Mouse (Mus musculus) v-Abl transformed pro-B cells (cell line): ENCODE data around the gene Grk5.
"Not testable (repeated sequence)": the region's sequence is repeated elsewhere in the genome, so short reads cannot be mapped to it uniquely, and the experiment has no call there.

Experiments used
- in situ Hi-C, 2 experiments: fragments of 400-800 bp; cut with MboI; formaldehyde crosslinking; loops; one replicate each; pipeline ENCODE4 v1.15.1; 2025; ENCODE audit not compliant: unreplicated experiment in 2 of 2

Grk5 gene

GRCm38 (mm10) chr19:60889714-60890315 lies at the start of gene Grk5:
Gene Grk5, plus strand, starts transcription at chr19:60889749.
- in situ Hi-C loops = loop anchor here (5.0 to 10.0 kb wide), 3 partner anchors 48 to 197 kb away; no protein-coding TSS in a partner anchor

- in situ Hi-C loops = loop anchor here in 1 of 2 experiments (5.0 kb wide), 1 partner anchor 44 kb away; the partner anchor contains the start of gene Grk5
Measured at GRCm38 (mm10) chr19:60843324-60843723, 46.2 kb upstream of the Grk5 start.

- in situ Hi-C loops = no loop called here
Measured at GRCm38 (mm10) chr19:60845731-60846130, 43.8 kb upstream of the Grk5 start.

GRCm38 (mm10) chr19:60860868-60861700 lies 28.5 kb upstream of the Grk5 start, which contains the start of gene Sfxn4:
Gene Sfxn4, minus strand, starts transcription at chr19:60861479.
- in situ Hi-C loops = no loop called here

- in situ Hi-C loops = not testable (repeated sequence)
Measured at GRCm38 (mm10) chr19:60866169-60866568, 23.4 kb upstream of the Grk5 start.

- in situ Hi-C loops = no loop called here
Measured at GRCm38 (mm10) chr19:60870489-60870888, 19.1 kb upstream of the Grk5 start.

- in situ Hi-C loops = no loop called here
Measured at GRCm38 (mm10) chr19:60871366-60871765, 18.2 kb upstream of the Grk5 start.

GRCm38 (mm10) chr19:60872272-60872671 lies 17.3 kb upstream of the Grk5 start:
- in situ Hi-C loops = no loop called here

- in situ Hi-C loops = no loop called here
Measured at GRCm38 (mm10) chr19:60873501-60873900, 16.0 kb upstream of the Grk5 start.

- in situ Hi-C loops = no loop called here
Measured at GRCm38 (mm10) chr19:60874064-60874694, 15.4 kb upstream of the Grk5 start, which contains the start of gene Prdx3. Gene Prdx3, minus strand, starts transcription at chr19:60874556.

GRCm38 (mm10) chr19:60883129-60883528 lies 6.4 kb upstream of the Grk5 start:
- in situ Hi-C loops = no loop called here

- in situ Hi-C loops = loop anchor here (5.0 kb wide), 2 partner anchors 45 to 200 kb away; no protein-coding TSS in a partner anchor
Measured at GRCm38 (mm10) chr19:60887637-60888036, 1.9 kb upstream of the Grk5 start.

GRCm38 (mm10) chr19:60889101-60889713 lies 342 bp upstream of the Grk5 start:
- in situ Hi-C loops = loop anchor here (5.0 kb wide), 2 partner anchors 47 to 198 kb away; no protein-coding TSS in a partner anchor

GRCm38 (mm10) chr19:60890391-60891122 lies 1.0 kb downstream of the Grk5 start:
- in situ Hi-C loops = loop anchor here (10.0 kb wide), 1 partner anchor 54 kb away; no protein-coding TSS in a partner anchor

- in situ Hi-C loops = loop anchor here (10.0 kb wide), 1 partner anchor 54 kb away; no protein-coding TSS in a partner anchor
Measured at GRCm38 (mm10) chr19:60891123-60891470, 1.5 kb downstream of the Grk5 start.

GRCm38 (mm10) chr19:60891934-60892547 lies 2.5 kb downstream of the Grk5 start:
- in situ Hi-C loops = loop anchor here (10.0 kb wide), 1 partner anchor 53 kb away; no protein-coding TSS in a partner anchor

- in situ Hi-C loops = loop anchor here (10.0 kb wide), 1 partner anchor 49 kb away; no protein-coding TSS in a partner anchor
Measured at GRCm38 (mm10) chr19:60895251-60895880, 5.8 kb downstream of the Grk5 start.

GRCm38 (mm10) chr19:60903139-60903538 lies 13.6 kb downstream of the Grk5 start:
- in situ Hi-C loops = no loop called here

- in situ Hi-C loops = no loop called here
Measured at GRCm38 (mm10) chr19:60903971-60904370, 14.4 kb downstream of the Grk5 start.
